Mouse (Mus musculus): ENCODE results near the gene Tmem52. TPM values are rescaled to one million over a fixed set of nuclear protein-coding genes. Genes with fewer than 3 reads are reported as not detected.

Tmem52 gene
- polyA plus RNA-seq, 1 experiment from 2014 or later: not detected

DNA sequence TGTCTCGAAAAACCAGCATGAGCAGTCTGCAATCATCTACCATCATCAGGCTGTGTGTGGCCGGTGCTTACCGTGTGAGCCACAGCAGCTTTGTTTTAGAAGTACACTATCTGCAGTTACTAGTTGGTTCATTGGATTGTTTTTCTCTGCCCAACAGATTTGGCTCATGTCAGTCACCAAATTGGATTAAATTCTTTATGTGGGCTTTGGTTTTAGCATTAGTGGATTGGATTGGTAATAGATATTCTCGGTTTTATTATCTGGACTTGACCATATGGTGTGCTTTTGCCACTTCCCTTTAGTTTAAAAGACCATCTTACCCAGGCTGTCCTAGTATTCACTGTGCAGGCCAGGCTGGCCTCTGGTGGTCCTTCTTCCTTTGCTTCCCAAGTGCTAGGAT, 26.0 kb downstream of the Tmem52 start:
- peaks cover 8 to 33% of the 10 kb centered on the region in 2 experiments for H3K4me1 ChIP-seq (ENCODE audit: control insufficient read depth in 2 of 2, insufficient read depth in 2 of 2, low read length in 2 of 2)
- ATAC-seq (ENCODE audit: insufficient number of reproducible peaks, insufficient read depth, low FRiP score, low read depth): no peak
- no peaks in the 10 kb centered on the region for H3K9me3 ChIP-seq (ENCODE audit: control insufficient read depth, low read length)
- H3K36me3 ChIP-seq (ENCODE audit: control insufficient read depth, insufficient read depth, low read length): no peaks in the 10 kb centered on the region
- no peak overlapping the region for H3K4me3 ChIP-seq (ENCODE audit: control insufficient read depth in 1 of 2, insufficient read depth in 1 of 2, low read depth in 1 of 2, low read length in 2 of 2)
- H3K27ac ChIP-seq (replicated peaks in 1 of 2; ENCODE audit: control insufficient read depth in 1 of 2, insufficient read depth in 1 of 2, low read depth in 2 of 2, low read length in 2 of 2): no peak overlapping the region
- H3K4me2 ChIP-seq (ENCODE audit: low read length): no peak overlapping the region
- H3K27me3 ChIP-seq (ENCODE audit: control insufficient read depth, insufficient read depth, low read length): no peaks in the 10 kb centered on the region
- 64% methylated on average over 4 of the region's 4 CpGs for WGBS
- H3K9ac ChIP-seq (ENCODE audit: low read length): no peak overlapping the region

- 89% methylated on average over 3 of the region's 3 CpGs for WGBS
- H3K4me3 ChIP-seq (ENCODE audit: control insufficient read depth in 1 of 2, insufficient read depth in 1 of 2, low read depth in 1 of 2, low read length in 2 of 2): no peak overlapping the region
- H3K36me3 ChIP-seq (ENCODE audit: control insufficient read depth, insufficient read depth, low read length): no peaks in the 10 kb centered on the region
- H3K9me3 ChIP-seq (ENCODE audit: control insufficient read depth, low read length): no peaks in the 10 kb centered on the region
- no peak overlapping the region for H3K4me2 ChIP-seq (ENCODE audit: low read length)
- H3K9ac ChIP-seq (ENCODE audit: low read length): no peak overlapping the region
- no peak for ATAC-seq (ENCODE audit: insufficient number of reproducible peaks, insufficient read depth, low FRiP score, low read depth)
- no peaks in the 10 kb centered on the region for H3K27me3 ChIP-seq (ENCODE audit: control insufficient read depth, insufficient read depth, low read length)
- peaks cover 3 to 24% of the 10 kb centered on the region in 2 experiments; a peak in 3 of 4 replicates for H3K4me1 ChIP-seq (ENCODE audit: control insufficient read depth in 2 of 2, insufficient read depth in 2 of 2, low read length in 2 of 2)
- H3K27ac ChIP-seq (replicated peaks in 1 of 2; ENCODE audit: control insufficient read depth in 1 of 2, insufficient read depth in 1 of 2, low read depth in 2 of 2, low read length in 2 of 2): no peak overlapping the region
These were observed 29.0 kb downstream of the Tmem52 start for GRCm38 (mm10) chr4:155497963-155498362.

- 60% methylated on average over 2 of the region's 2 CpGs for WGBS
- no peak for ATAC-seq (ENCODE audit: insufficient number of reproducible peaks, insufficient read depth, low FRiP score, low read depth)
- Histone ChIP-seq H3K4me2 (ENCODE audit: low read length) (no peak overlapping the region), H3K4me3 (ENCODE audit: control insufficient read depth in 1 of 2, insufficient read depth in 1 of 2, low read depth in 1 of 2, low read length in 2 of 2) (no peak overlapping the region), H3K9me3 (ENCODE audit: control insufficient read depth, low read length) (no peaks in the 10 kb centered on the region), H3K9ac (ENCODE audit: low read length) (no peak overlapping the region), H3K27ac (replicated peaks in 1 of 2; ENCODE audit: control insufficient read depth in 1 of 2, insufficient read depth in 1 of 2, low read depth in 2 of 2, low read length in 2 of 2) (no peak overlapping the region), H3K27me3 (ENCODE audit: control insufficient read depth, insufficient read depth, low read length) (no peaks in the 10 kb centered on the region), H3K4me1 (ENCODE audit: control insufficient read depth in 2 of 2, insufficient read depth in 2 of 2, low read length in 2 of 2) (peaks cover 2 to 26% of the 10 kb centered on the region in 2 experiments; a peak in 3 of 4 replicates), H3K36me3 (ENCODE audit: control insufficient read depth, insufficient read depth, low read length) (peaks cover 3% of the 10 kb centered on the region; the same call in 1 of the 2 replicates)
These were observed 32.2 kb downstream of the Tmem52 start for GRCm38 (mm10) chr4:155501126-155501525.

- Histone ChIP-seq H3K4me2 (ENCODE audit: low read length) (no peak overlapping the region), H3K4me3 (ENCODE audit: control insufficient read depth in 1 of 2, insufficient read depth in 1 of 2, low read depth in 1 of 2, low read length in 2 of 2) (no peak overlapping the region), H3K27ac (replicated peaks in 1 of 2; ENCODE audit: control insufficient read depth in 1 of 2, insufficient read depth in 1 of 2, low read depth in 2 of 2, low read length in 2 of 2) (no peak overlapping the region), H3K36me3 (ENCODE audit: control insufficient read depth, insufficient read depth, low read length) (peaks cover 3% of the 10 kb centered on the region; the same call in 1 of the 2 replicates), H3K27me3 (ENCODE audit: control insufficient read depth, insufficient read depth, low read length) (no peaks in the 10 kb centered on the region), H3K9ac (ENCODE audit: low read length) (no peak overlapping the region), H3K9me3 (ENCODE audit: control insufficient read depth, low read length) (no peaks in the 10 kb centered on the region), H3K4me1 (ENCODE audit: control insufficient read depth in 2 of 2, insufficient read depth in 2 of 2, low read length in 2 of 2) (peaks cover 2 to 39% of the 10 kb centered on the region in 2 experiments; a peak in 3 of 4 replicates)
- ATAC-seq (ENCODE audit: insufficient number of reproducible peaks, insufficient read depth, low FRiP score, low read depth): no peak
- WGBS: 66% methylated on average over 8 of the region's 8 CpGs
These were observed 36.2 kb downstream of the Tmem52 start for GRCm38 (mm10) chr4:155505067-155505466.

- H3K4me2 ChIP-seq (ENCODE audit: low read length): no peak overlapping the region
- H3K9me3 ChIP-seq (ENCODE audit: control insufficient read depth, low read length): no peaks in the 10 kb centered on the region
- H3K4me3 ChIP-seq (ENCODE audit: control insufficient read depth in 1 of 2, insufficient read depth in 1 of 2, low read depth in 1 of 2, low read length in 2 of 2): no peak overlapping the region
- H3K36me3 ChIP-seq (ENCODE audit: control insufficient read depth, insufficient read depth, low read length): peaks cover 3% of the 10 kb centered on the region; the same call in 1 of the 2 replicates
- H3K27ac ChIP-seq (replicated peaks in 1 of 2; ENCODE audit: control insufficient read depth in 1 of 2, insufficient read depth in 1 of 2, low read depth in 2 of 2, low read length in 2 of 2): no peak overlapping the region
- peaks cover 2 to 42% of the 10 kb centered on the region in 2 experiments; a peak in 3 of 4 replicates for H3K4me1 ChIP-seq (ENCODE audit: control insufficient read depth in 2 of 2, insufficient read depth in 2 of 2, low read length in 2 of 2)
- no peak overlapping the region for H3K9ac ChIP-seq (ENCODE audit: low read length)
- WGBS: 80% methylated on average over 5 of the region's 5 CpGs
- no peak for ATAC-seq (ENCODE audit: insufficient number of reproducible peaks, insufficient read depth, low FRiP score, low read depth)
- H3K27me3 ChIP-seq (ENCODE audit: control insufficient read depth, insufficient read depth, low read length): no peaks in the 10 kb centered on the region
These were observed 36.9 kb downstream of the Tmem52 start for GRCm38 (mm10) chr4:155505671-155506295.

GRCm38 (mm10) chr4:155508614-155509013, 39.7 kb downstream of the Tmem52 start:
- H3K9ac ChIP-seq (ENCODE audit: low read length): no peak overlapping the region
- H3K4me2 ChIP-seq (ENCODE audit: low read length): no peak overlapping the region
- no peak overlapping the region for H3K27ac ChIP-seq (replicated peaks in 1 of 2; ENCODE audit: control insufficient read depth in 1 of 2, insufficient read depth in 1 of 2, low read depth in 2 of 2, low read length in 2 of 2)
- peaks cover 3% of the 10 kb centered on the region; the same call in 1 of the 2 replicates for H3K36me3 ChIP-seq (ENCODE audit: control insufficient read depth, insufficient read depth, low read length)
- 84% methylated on average over 4 of the region's 4 CpGs for WGBS
- peaks cover 0 to 35% of the 10 kb centered on the region in 2 experiments; a peak in 2 of 4 replicates for H3K4me1 ChIP-seq (ENCODE audit: control insufficient read depth in 2 of 2, insufficient read depth in 2 of 2, low read length in 2 of 2)
- ATAC-seq (ENCODE audit: insufficient number of reproducible peaks, insufficient read depth, low FRiP score, low read depth): no peak
- no peaks in the 10 kb centered on the region for H3K27me3 ChIP-seq (ENCODE audit: control insufficient read depth, insufficient read depth, low read length)
- H3K4me3 ChIP-seq (ENCODE audit: control insufficient read depth in 1 of 2, insufficient read depth in 1 of 2, low read depth in 1 of 2, low read length in 2 of 2): no peak overlapping the region
- no peaks in the 10 kb centered on the region for H3K9me3 ChIP-seq (ENCODE audit: control insufficient read depth, low read length)

- Histone ChIP-seq H3K9me3 (ENCODE audit: control insufficient read depth, low read length) (no peaks in the 10 kb centered on the region), H3K36me3 (ENCODE audit: control insufficient read depth, insufficient read depth, low read length) (peaks cover 5% of the 10 kb centered on the region; the same call in 1 of the 2 replicates), H3K4me2 (ENCODE audit: low read length) (no peak overlapping the region), H3K4me3 (ENCODE audit: control insufficient read depth in 1 of 2, insufficient read depth in 1 of 2, low read depth in 1 of 2, low read length in 2 of 2) (no peak overlapping the region), H3K4me1 (ENCODE audit: control insufficient read depth in 2 of 2, insufficient read depth in 2 of 2, low read length in 2 of 2) (peaks cover 0 to 16% of the 10 kb centered on the region in 2 experiments; a peak in 1 of 4 replicates), H3K27me3 (ENCODE audit: control insufficient read depth, insufficient read depth, low read length) (no peaks in the 10 kb centered on the region), H3K9ac (ENCODE audit: low read length) (no peak overlapping the region), H3K27ac (replicated peaks in 1 of 2; ENCODE audit: control insufficient read depth in 1 of 2, insufficient read depth in 1 of 2, low read depth in 2 of 2, low read length in 2 of 2) (no peak overlapping the region)
- WGBS: 91% methylated on average over 1 of the region's 1 CpGs
- ATAC-seq (ENCODE audit: insufficient number of reproducible peaks, insufficient read depth, low FRiP score, low read depth): no peak
These were observed 42.1 kb downstream of the Tmem52 start for GRCm38 (mm10) chr4:155510981-155511380.
